Mouse (Mus musculus): ENCODE results near the gene Usp15.

DNA sequence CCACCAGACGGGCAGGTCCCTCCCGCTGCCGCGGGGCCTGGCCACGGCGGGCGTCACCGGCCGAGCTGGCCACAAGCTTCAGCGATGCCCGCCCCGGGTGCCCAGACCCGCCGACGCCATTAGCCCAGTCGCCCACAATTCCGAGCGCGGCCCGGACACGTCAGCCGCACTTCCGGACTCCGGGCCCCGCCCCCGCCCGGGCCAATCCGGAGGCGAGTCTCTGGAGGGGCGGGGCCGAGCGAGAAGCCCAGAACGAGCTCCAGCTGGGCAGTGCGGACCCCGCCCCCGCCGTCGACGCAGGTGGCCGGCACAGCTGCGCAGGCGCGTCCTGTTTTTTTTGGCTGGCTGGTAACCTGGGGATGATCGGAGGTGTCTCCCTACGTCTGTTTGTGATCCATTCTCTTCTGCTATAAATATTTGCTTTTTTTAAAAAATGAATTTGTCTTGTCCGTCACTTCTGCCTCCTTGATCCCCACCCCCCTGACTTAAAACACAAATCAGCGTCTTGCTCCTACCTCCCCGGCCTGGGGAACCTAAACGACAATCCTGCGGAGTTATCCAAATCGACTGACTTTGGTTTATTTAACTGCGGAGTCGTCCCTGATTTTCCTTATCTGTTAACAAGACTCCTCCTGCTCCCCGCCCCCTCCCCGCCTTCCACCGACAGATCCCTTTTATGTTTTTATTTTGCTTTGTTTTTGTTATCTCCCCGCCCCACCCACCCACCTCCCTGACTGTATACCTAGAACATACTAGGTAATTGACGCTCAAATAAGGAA is 120.4 kb downstream of the Usp15 start, which contains the start of gene Mon2:
- TF ChIP-seq CTCF (IDR thresholded peaks at IDR 0.05; ENCODE audit: borderline replicate concordance, insufficient read depth, low read depth, low read length) (no peak), POLR2A (IDR thresholded peaks at IDR 0.05; ENCODE audit: borderline replicate concordance, insufficient read depth, low read length) (peak; percentile 68; the same call in 1 of the 2 replicates)
